Mouse (Mus musculus): ENCODE measurements around the gene Myadml2. TPM values are rescaled to one million over a fixed set of nuclear protein-coding genes. Genes with fewer than 3 reads are reported as not detected.

Myadml2 gene
- total RNA-seq, 2 experiments from 2014 or later: 3.9 to 8.7 TPM

- DNase-seq (ENCODE audit: low spot score in 2 of 2): no peak
- peak overlapping the region; percentile 95 for H3K27ac ChIP-seq
- no peak for TF ChIP-seq CTCF (conservative IDR thresholded peaks at IDR 0.05)
- H3K4me3 ChIP-seq: peak overlapping the region; percentile 88
Observed at GRCm38 (mm10) chr11:120631726-120632448, 16.1 kb downstream of the Myadml2 start.

GRCm38 (mm10) chr11:120630881-120631725 is 16.9 kb downstream of the Myadml2 start:
- Histone ChIP-seq H3K27ac (peak overlapping the region; percentile 73), H3K4me3 (no peak overlapping the region)
- DNase-seq (ENCODE audit: low spot score in 2 of 2): no peak
- no peak for TF ChIP-seq CTCF (conservative IDR thresholded peaks at IDR 0.05)

GRCm38 (mm10) chr11:120630401-120630871 is 17.5 kb downstream of the Myadml2 start:
- DNase-seq (ENCODE audit: low spot score in 2 of 2): no peak
- Histone ChIP-seq H3K4me3 (no peak overlapping the region), H3K27ac (peak overlapping the region; percentile 73)
- TF ChIP-seq CTCF (conservative IDR thresholded peaks at IDR 0.05): no peak

GRCm38 (mm10) chr11:120629911-120630310 is 18.0 kb downstream of the Myadml2 start:
- no peak for TF ChIP-seq CTCF (conservative IDR thresholded peaks at IDR 0.05)
- Histone ChIP-seq H3K27ac (peak overlapping the region; percentile 73), H3K4me3 (no peak overlapping the region; the same call in 1 of the 2 replicates)
- DNase-seq (ENCODE audit: low spot score in 2 of 2): no peak

- peak overlapping the region; percentile 73 for H3K27ac ChIP-seq
- H3K4me3 ChIP-seq: peak overlapping the region; percentile 19; the same call in 1 of the 2 replicates
- DNase-seq (ENCODE audit: low spot score in 2 of 2): no peak
- no peak for TF ChIP-seq CTCF (conservative IDR thresholded peaks at IDR 0.05)
Observed at GRCm38 (mm10) chr11:120629341-120629730, 18.6 kb downstream of the Myadml2 start.

GRCm38 (mm10) chr11:120628601-120629340 is 19.2 kb downstream of the Myadml2 start:
- no peak for TF ChIP-seq CTCF (conservative IDR thresholded peaks at IDR 0.05)

GRCm38 (mm10) chr11:120627468-120628300 is 20.3 kb downstream of the Myadml2 start:
- no peak for TF ChIP-seq CTCF (conservative IDR thresholded peaks at IDR 0.05)
- no peak overlapping the region for H3K27ac ChIP-seq
- DNase-seq (ENCODE audit: low spot score in 2 of 2): no peak
- no peak overlapping the region for H3K4me3 ChIP-seq

More at GRCm38 (mm10) chr11:120628601-120629340, 19.2 kb downstream of the Myadml2 start:
- H3K4me3 ChIP-seq: no peak overlapping the region
- H3K27ac ChIP-seq: no peak overlapping the region
- DNase-seq (ENCODE audit: low spot score in 2 of 2): no peak

GRCm38 (mm10) chr11:120626785-120627467 is 21.0 kb downstream of the Myadml2 start:
- no peak for TF ChIP-seq CTCF (conservative IDR thresholded peaks at IDR 0.05)
- DNase-seq (ENCODE audit: low spot score in 2 of 2): no peak
- Histone ChIP-seq H3K27ac (no peak overlapping the region), H3K4me3 (no peak overlapping the region)

- TF ChIP-seq CTCF (conservative IDR thresholded peaks at IDR 0.05): no peak
- H3K4me3 ChIP-seq: peak within 1 kb of the TSS; percentile 63
- DNase-seq (ENCODE audit: low spot score in 2 of 2): no peak
- H3K27ac ChIP-seq: peak within 1 kb of the TSS; percentile 86
Observed at GRCm38 (mm10) chr11:120625152-120625775, 22.7 kb downstream of the Myadml2 start, which contains the start of gene Sirt7. Gene Sirt7 (minus strand): TSS chr11:120625240.

- TF ChIP-seq CTCF (conservative IDR thresholded peaks at IDR 0.05): no peak
- Histone ChIP-seq H3K27ac (peak overlapping the region; percentile 86), H3K4me3 (peak overlapping the region; percentile 63)
- DNase-seq (ENCODE audit: low spot score in 2 of 2): peak; percentile 88
Observed at GRCm38 (mm10) chr11:120624680-120625111, 23.3 kb downstream of the Myadml2 start.
